Mouse (Mus musculus) C2C12 (cell line): Measurements from ENCODE around the gene Tex22.

Experiments
- CEBPB ChIP-seq: IDR thresholded peaks from one replicate; pipeline ENCODE4 v1.6.1; 2011; ENCODE audit warnings: low read depth, mild to moderate bottlenecking, control low read depth, moderate library complexity
- CTCF ChIP-seq: IDR thresholded peaks from one replicate; pipeline ENCODE4 v1.5.1; 2011; ENCODE audit not compliant: control insufficient read depth, insufficient read depth, insufficient read length
- FOSL1 ChIP-seq: IDR thresholded peaks from one replicate; pipeline ENCODE4 v1.8.0; 2011; ENCODE audit warnings: mild to moderate bottlenecking, low read length; ENCODE audit not compliant: poor library complexity, insufficient read depth, severe bottlenecking
- MAX ChIP-seq: IDR thresholded peaks from one replicate; pipeline ENCODE4 v1.6.1; 2011; ENCODE audit warnings: mild to moderate bottlenecking, control low read depth
- MYOD1 ChIP-seq: IDR thresholded peaks from one replicate; pipeline ENCODE4 v1.6.1; 2011; ENCODE audit warnings: low read depth; ENCODE audit not compliant: control insufficient read depth, insufficient read length
- USF1 ChIP-seq: IDR thresholded peaks from one replicate; pipeline ENCODE4 v1.6.1; 2011; ENCODE audit warnings: low read depth, mild to moderate bottlenecking, control low read depth, moderate library complexity

GRCm38 (mm10) chr12:113042543-113042942 is 31.8 kb upstream of the Tex22 start:
- no peak for TF ChIP-seq CTCF
- TF ChIP-seq MAX, result no peak
- no peak for TF ChIP-seq CEBPB
- no peak for TF ChIP-seq USF1
- TF ChIP-seq FOSL1, result no peak
- no peak for TF ChIP-seq MYOD1
